Mouse (Mus musculus): ENCODE data around the gene Runx2. TPM values are rescaled to one million over a fixed set of nuclear protein-coding genes. Genes with fewer than 3 reads are reported as not detected.

Runx2 gene
- polyA plus RNA-seq, 1 experiment from 2014 or later, result 4.6 TPM

DNA sequence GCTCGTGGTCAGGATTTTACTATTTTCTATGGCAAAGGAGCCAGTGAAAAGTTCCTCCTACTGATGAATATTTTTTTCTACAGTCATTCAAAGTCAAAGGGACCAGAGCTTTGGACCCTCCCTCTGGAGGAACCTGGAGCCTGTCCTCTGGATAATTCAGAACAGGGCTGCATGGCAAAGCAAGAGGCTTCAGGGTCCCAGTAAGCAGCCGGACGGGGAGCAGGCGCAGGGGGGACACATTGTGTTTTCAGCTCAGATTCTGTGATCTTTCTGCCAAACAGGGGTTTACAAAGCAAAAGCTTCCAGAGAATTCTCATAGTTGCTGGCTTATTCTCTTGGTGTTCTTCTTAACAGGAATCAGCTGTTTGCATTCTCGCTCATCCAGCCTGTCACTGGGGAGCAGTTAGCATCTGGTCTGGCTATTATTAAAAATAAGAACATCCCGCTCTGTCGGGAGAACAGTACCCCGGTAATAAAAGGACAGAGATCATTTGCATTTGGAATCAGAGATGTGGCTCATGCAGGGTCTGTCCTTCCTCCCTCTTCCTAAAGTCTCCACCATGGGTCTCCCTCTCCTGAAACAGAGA, 216.6 kb downstream of the Runx2 start:
- ATAC-seq (ENCODE audit: low FRiP score, low read depth), result no peak
- no peak overlapping the region for H3K9ac ChIP-seq (replicated peaks)
- no peaks in the 10 kb centered on the region for H3K9me3 ChIP-seq
- H3K4me3 ChIP-seq, result no peak overlapping the region
- 54% methylated on average over 8 of the region's 8 CpGs for WGBS
- no peak overlapping the region for H3K4me2 ChIP-seq (replicated peaks)
- no peaks in the 10 kb centered on the region for H3K4me1 ChIP-seq
- H3K36me3 ChIP-seq, result no peaks in the 10 kb centered on the region
- no peak overlapping the region for H3K27ac ChIP-seq (replicated peaks)
- no peaks in the 10 kb centered on the region; the same call in 1 of the 2 replicates for H3K27me3 ChIP-seq

DNA sequence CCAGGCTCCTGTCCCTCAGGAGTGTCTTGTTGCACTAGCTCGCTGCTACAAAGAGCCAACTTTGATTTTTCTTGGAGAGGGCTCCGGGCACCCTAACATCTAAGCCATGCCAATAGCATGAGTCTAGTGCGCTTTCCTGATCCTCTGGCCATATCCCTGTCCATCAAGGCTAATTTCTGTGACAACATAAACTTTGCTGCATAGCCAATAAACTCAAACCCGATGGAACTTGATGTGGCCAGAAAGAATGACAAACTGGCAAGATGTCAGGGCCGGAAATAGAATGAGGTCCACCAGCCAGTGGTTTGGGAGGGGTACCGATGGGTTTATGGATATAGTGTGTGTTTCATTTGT, 221.9 kb downstream of the Runx2 start:
- Histone ChIP-seq H3K9me3 (no peaks in the 10 kb centered on the region), H3K4me1 (peaks cover 7% of the 10 kb centered on the region; the same call in 1 of the 2 replicates), H3K9ac (replicated peaks) (no peak overlapping the region), H3K36me3 (no peaks in the 10 kb centered on the region), H3K4me3 (no peak overlapping the region), H3K27me3 (no peaks in the 10 kb centered on the region; the same call in 1 of the 2 replicates), H3K27ac (replicated peaks) (no peak overlapping the region), H3K4me2 (replicated peaks) (no peak overlapping the region)
- WGBS, result 92% methylated on average over 6 of the region's 6 CpGs
- no peak for ATAC-seq (ENCODE audit: low FRiP score, low read depth)

DNA sequence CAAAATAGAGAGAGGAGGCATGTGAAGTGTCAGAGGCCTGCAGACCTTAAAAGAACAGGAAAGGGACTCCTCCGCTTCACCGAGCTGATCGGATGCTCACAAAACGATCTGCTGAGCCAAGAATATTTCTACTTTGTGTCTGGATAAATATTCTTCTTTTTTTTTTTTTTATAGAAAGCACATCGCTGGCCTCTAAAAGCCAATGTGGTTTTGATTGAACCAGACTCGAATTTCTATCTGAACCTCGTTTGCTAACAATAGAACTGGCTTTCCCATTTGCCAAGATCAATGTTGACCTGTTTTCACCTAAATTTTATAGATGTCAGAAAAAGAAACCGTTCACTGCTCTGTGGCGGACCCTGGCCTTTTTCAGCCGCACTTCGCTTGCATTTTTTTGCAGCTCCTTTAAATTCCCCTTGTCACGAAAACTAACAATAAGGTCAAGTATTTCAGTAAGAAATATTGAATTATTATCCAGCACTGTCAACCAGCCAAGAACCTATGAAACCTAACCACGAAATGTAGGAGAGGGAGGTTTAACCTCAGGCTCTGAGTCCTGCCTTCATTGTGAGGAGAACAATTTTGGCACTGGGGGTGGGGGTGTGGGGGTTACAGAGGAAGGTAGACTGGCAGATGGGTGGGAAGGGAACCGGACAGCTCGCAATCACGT, 222.4 kb downstream of the Runx2 start:
- no peaks in the 10 kb centered on the region for H3K36me3 ChIP-seq
- no peak overlapping the region for H3K4me2 ChIP-seq (replicated peaks)
- no peaks in the 10 kb centered on the region; the same call in 1 of the 2 replicates for H3K27me3 ChIP-seq
- WGBS, result 86% methylated on average over 16 of the region's 16 CpGs
- H3K9me3 ChIP-seq, result no peaks in the 10 kb centered on the region
- ATAC-seq (ENCODE audit: low FRiP score, low read depth), result no peak
- no peak overlapping the region for H3K9ac ChIP-seq (replicated peaks)
- H3K4me1 ChIP-seq, result peaks cover 7% of the 10 kb centered on the region; the same call in 1 of the 2 replicates
- no peak overlapping the region for H3K27ac ChIP-seq (replicated peaks)
- no peak overlapping the region for H3K4me3 ChIP-seq

DNA sequence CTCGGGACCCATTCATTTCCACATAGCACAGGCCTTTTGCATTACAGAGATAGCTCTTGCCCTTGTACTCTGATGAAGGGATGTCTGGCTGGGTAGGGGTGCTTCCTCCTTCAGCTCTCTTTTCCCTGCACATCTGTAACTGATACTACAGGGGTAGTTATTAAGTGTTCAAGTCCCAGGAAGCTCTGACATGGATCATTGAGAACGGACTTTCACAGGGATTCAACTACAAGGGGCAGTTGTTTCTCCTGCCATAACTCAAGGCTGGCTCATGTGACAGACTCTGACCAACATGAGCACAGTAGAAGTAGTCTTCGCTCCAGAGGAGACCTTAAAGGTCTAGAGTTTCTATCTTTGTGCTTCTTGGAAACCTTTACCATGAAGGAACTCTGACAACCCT, 226.1 kb downstream of the Runx2 start:
- Histone ChIP-seq H3K36me3 (no peaks in the 10 kb centered on the region), H3K4me2 (replicated peaks) (no peak overlapping the region), H3K4me1 (peaks cover 7% of the 10 kb centered on the region; the same call in 1 of the 2 replicates), H3K9me3 (no peaks in the 10 kb centered on the region), H3K27ac (replicated peaks) (no peak overlapping the region), H3K27me3 (no peaks in the 10 kb centered on the region), H3K9ac (replicated peaks) (no peak overlapping the region), H3K4me3 (no peak overlapping the region)
- 74% methylated on average over 3 of the region's 3 CpGs for WGBS
- ATAC-seq (ENCODE audit: low FRiP score, low read depth), result no peak

DNA sequence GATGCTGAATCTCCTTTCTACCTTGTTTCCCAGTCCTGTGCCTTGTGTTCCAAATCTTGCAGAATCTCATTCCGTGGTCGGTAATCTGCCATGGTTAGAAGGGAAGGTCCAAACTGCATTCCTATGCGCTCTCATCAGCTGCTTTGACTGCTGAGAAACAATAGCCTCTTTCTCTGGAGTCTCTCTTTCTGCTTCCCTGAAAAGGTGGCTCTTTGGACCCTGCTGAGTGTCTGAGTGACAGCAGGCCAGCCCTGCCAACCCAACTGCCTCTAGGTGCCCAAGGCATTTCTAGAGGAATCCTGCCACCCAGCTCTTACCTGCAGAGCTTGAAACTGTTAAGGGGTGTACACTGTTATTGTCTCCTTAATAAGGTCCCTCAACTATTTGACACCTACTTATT, 226.6 kb downstream of the Runx2 start:
- Histone ChIP-seq H3K27ac (replicated peaks) (no peak overlapping the region), H3K4me3 (no peak overlapping the region), H3K36me3 (no peaks in the 10 kb centered on the region), H3K9ac (replicated peaks) (no peak overlapping the region), H3K9me3 (no peaks in the 10 kb centered on the region), H3K4me2 (replicated peaks) (no peak overlapping the region), H3K4me1 (peaks cover 7% of the 10 kb centered on the region; the same call in 1 of the 2 replicates), H3K27me3 (no peaks in the 10 kb centered on the region)
- no peak for ATAC-seq (ENCODE audit: low FRiP score, low read depth)
- 7% methylated on average over 3 of the region's 3 CpGs for WGBS

DNA sequence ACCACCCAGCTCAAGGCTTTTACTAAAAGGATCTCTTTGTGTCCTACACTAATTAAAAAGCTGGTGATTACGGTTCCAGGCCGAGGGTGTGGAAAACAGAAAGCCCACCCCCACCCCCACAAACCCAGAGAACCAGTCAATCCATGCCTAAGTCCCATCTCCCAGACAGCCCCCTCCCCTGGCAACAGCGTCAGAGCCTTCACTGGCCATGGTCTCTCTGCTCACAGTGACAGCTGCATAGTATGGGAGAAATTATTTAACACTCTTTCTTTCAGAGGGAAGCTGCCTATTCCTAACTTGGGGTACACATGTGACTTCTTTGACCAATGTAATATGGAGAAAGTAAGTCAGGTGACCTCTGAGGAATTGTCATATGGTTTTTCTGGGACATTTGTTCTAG, 228.4 kb downstream of the Runx2 start:
- no peak overlapping the region for H3K9ac ChIP-seq (replicated peaks)
- 67% methylated on average over 3 of the region's 3 CpGs for WGBS
- H3K4me3 ChIP-seq, result no peak overlapping the region
- no peaks in the 10 kb centered on the region for H3K27me3 ChIP-seq
- no peak for ATAC-seq (ENCODE audit: low FRiP score, low read depth)
- H3K4me2 ChIP-seq (replicated peaks), result no peak overlapping the region
- no peaks in the 10 kb centered on the region for H3K9me3 ChIP-seq
- no peaks in the 10 kb centered on the region for H3K36me3 ChIP-seq
- H3K4me1 ChIP-seq, result peaks cover 7% of the 10 kb centered on the region; the same call in 1 of the 2 replicates
- H3K27ac ChIP-seq (replicated peaks), result no peak overlapping the region

DNA sequence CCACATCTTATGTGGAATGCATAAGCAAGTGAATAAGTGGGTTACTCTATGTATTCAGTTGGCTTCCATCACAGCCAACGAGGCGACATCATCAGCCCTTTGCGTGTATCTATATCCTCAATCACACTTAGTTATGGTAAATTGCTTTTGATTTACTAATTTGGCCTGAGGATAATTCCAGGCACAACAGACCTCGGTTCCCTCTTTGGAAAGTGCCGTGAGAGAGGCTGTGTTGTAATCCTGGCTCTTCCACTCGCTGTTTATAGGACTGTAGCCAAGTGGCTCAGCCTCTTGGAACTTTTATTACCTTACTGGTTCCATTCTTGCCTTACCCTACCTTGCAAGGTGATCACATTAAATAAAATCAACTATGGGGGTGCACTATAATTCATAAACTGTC, 229.8 kb downstream of the Runx2 start:
- H3K4me1 ChIP-seq, result peaks cover 7% of the 10 kb centered on the region; the same call in 1 of the 2 replicates
- WGBS, result 88% methylated on average over 6 of the region's 6 CpGs
- no peaks in the 10 kb centered on the region for H3K9me3 ChIP-seq
- no peak overlapping the region for H3K4me2 ChIP-seq (replicated peaks)
- no peaks in the 10 kb centered on the region for H3K36me3 ChIP-seq
- no peak overlapping the region for H3K27ac ChIP-seq (replicated peaks)
- ATAC-seq (ENCODE audit: low FRiP score, low read depth), result no peak
- H3K4me3 ChIP-seq, result no peak overlapping the region
- H3K27me3 ChIP-seq, result no peaks in the 10 kb centered on the region
- no peak overlapping the region for H3K9ac ChIP-seq (replicated peaks)

DNA sequence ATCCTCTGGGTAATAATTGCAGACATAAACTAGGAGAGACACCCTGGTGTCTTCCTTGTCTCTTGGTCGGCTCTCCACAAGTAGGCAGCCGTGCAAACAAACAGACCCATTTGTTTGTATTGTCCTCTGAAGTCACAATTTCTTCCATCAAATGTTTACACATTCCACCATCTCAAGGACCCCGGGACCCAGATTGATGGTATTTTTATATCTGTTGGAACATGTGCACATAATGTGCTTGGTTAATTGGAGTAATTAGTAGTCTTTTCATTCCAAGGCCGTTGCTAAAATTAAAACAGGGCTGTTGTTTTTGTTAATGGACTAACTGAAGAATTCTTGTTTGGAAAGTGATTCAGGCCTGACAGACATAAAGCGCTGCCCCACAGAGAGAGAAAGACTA, 236.8 kb downstream of the Runx2 start:
- H3K27ac ChIP-seq (replicated peaks), result no peak overlapping the region
- H3K9me3 ChIP-seq, result no peaks in the 10 kb centered on the region
- no peak overlapping the region for H3K4me2 ChIP-seq (replicated peaks)
- 77% methylated on average over 5 of the region's 5 CpGs for WGBS
- H3K27me3 ChIP-seq, result no peaks in the 10 kb centered on the region
- H3K4me3 ChIP-seq, result no peak overlapping the region
- H3K9ac ChIP-seq (replicated peaks), result no peak overlapping the region
- H3K36me3 ChIP-seq, result no peaks in the 10 kb centered on the region
- no peak for ATAC-seq (ENCODE audit: low FRiP score, low read depth)
- H3K4me1 ChIP-seq, result no peaks in the 10 kb centered on the region

DNA sequence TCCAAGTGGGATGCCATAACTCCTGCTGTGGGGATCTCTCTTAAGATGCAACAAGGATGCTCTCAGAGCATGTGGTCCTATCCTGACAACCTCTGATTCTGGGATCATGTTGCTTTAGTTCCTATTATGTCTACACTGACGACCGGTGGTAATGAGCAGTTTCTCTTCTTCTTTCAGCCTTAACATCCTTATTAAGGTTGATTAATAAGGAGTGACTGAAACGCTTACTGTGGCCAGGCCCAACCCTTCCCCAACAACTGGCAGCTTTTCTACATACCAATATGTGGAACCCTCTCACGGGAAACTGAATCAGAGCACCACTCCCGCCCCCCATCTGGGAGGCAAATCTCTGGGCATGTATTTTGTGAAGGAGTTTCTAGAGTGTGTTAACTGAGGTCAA, 243.7 kb downstream of the Runx2 start:
- H3K4me3 ChIP-seq, result no peak overlapping the region
- H3K27ac ChIP-seq (replicated peaks), result no peak overlapping the region
- no peak overlapping the region for H3K4me2 ChIP-seq (replicated peaks)
- 89% methylated on average over 5 of the region's 5 CpGs for WGBS
- H3K9me3 ChIP-seq, result no peaks in the 10 kb centered on the region
- no peaks in the 10 kb centered on the region for H3K4me1 ChIP-seq
- no peaks in the 10 kb centered on the region for H3K36me3 ChIP-seq
- no peak for ATAC-seq (ENCODE audit: low FRiP score, low read depth)
- no peaks in the 10 kb centered on the region for H3K27me3 ChIP-seq
- no peak overlapping the region for H3K9ac ChIP-seq (replicated peaks)

DNA sequence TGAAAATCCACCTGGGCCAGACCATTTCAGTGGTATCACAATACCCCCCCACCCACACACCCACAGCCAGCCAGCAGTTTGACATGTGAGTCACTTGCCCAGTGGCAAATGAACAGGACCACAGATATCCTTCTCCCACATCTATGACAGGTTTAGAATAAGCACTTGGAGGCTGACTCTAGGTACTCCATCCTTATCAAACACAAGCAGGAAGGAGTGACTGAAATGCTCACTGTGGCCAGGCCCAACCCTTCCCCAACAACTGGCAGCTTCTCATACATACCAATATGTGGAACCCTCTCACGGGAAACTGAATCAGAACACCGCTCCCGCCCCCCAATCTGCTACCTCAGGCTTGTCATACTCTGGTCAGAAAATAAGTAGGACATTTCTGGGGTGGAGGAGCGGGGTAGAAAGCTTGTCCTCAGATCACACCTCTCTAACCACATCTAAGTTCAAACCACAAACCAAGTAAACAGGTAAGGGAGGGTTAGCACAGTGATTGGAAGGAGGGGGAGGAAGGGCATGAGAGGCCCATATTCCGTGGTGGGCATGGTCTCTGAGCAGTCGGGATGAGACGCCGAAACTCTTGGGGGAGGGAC, 245.5 kb downstream of the Runx2 start:
- no peak overlapping the region for H3K4me3 ChIP-seq
- H3K36me3 ChIP-seq, result no peaks in the 10 kb centered on the region
- no peaks in the 10 kb centered on the region for H3K9me3 ChIP-seq
- H3K27me3 ChIP-seq, result no peaks in the 10 kb centered on the region
- H3K4me1 ChIP-seq, result no peaks in the 10 kb centered on the region
- H3K4me2 ChIP-seq (replicated peaks), result no peak overlapping the region
- no peak for ATAC-seq (ENCODE audit: low FRiP score, low read depth)
- no peak overlapping the region for H3K27ac ChIP-seq (replicated peaks)
- H3K9ac ChIP-seq (replicated peaks), result no peak overlapping the region
- WGBS, result 87% methylated on average over 8 of the region's 8 CpGs

DNA sequence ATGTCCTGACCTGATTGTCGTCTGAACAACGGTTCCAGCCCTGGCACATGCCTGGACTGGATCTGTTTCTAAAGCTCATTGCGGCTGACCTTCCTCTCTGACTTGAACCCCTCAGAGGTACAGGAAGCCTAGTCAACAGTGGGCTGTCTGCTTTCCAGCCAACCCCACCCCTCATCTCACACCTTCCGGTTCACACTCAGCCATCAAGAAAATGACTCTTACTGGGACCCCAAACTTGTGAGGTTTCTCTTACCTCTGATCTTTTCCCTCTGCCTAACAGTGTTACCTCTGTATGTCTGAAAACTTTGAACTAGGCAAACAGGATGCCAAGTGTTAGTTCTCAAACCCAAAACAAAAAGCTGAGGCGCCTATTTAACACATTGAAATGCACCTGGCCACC, 247.6 kb downstream of the Runx2 start:
- no peaks in the 10 kb centered on the region for H3K36me3 ChIP-seq
- H3K4me3 ChIP-seq, result no peak overlapping the region
- H3K9ac ChIP-seq (replicated peaks), result no peak overlapping the region
- H3K4me1 ChIP-seq, result no peaks in the 10 kb centered on the region
- H3K27ac ChIP-seq (replicated peaks), result no peak overlapping the region
- H3K27me3 ChIP-seq, result no peaks in the 10 kb centered on the region
- 92% methylated on average over 5 of the region's 5 CpGs for WGBS
- H3K4me2 ChIP-seq (replicated peaks), result no peak overlapping the region
- H3K9me3 ChIP-seq, result no peaks in the 10 kb centered on the region
- no peak for ATAC-seq (ENCODE audit: low FRiP score, low read depth)

DNA sequence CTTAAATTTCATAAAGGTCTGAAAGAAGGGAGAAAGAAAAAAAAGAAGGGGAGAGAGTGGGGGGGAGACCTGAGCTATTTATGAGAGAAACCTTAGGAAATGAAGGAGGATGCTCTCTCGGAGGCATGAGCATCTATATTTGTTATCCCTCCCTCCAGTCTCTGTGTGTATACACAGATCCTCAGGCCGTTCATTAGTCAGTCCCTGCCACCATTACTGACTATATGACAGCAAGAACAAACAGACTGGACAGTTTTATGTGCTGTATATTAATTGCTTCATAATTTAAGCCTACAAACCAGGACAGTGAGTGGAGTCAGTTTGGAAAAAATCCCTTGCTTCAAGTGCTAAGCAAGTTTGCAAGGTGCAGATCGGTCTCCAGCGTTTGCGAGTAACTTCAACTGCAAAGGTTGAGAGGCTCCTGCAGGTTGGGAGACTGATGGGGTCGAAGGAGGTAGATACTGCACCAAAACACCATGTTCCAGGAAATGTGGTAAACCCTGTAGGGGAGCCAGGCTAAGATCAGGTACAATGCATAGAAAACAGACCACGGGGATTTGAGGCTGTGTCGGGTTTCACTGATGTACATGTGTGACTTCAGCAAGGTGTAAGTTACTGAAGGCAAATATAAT, 248.6 kb downstream of the Runx2 start:
- no peaks in the 10 kb centered on the region for H3K9me3 ChIP-seq
- 89% methylated on average over 8 of the region's 8 CpGs for WGBS
- no peak overlapping the region for H3K4me2 ChIP-seq (replicated peaks)
- no peak overlapping the region for H3K4me3 ChIP-seq
- H3K9ac ChIP-seq (replicated peaks), result no peak overlapping the region
- H3K4me1 ChIP-seq, result no peaks in the 10 kb centered on the region
- no peaks in the 10 kb centered on the region for H3K27me3 ChIP-seq
- H3K27ac ChIP-seq (replicated peaks), result no peak overlapping the region
- ATAC-seq (ENCODE audit: low FRiP score, low read depth), result no peak
- no peaks in the 10 kb centered on the region for H3K36me3 ChIP-seq

Data from midbrain, embryonic 12.5 days (tissue).